Mouse (Mus musculus): ENCODE measurements around the gene Tfap2e. TPM values are rescaled to one million over a fixed set of nuclear protein-coding genes. Genes with fewer than 3 reads are reported as not detected.

Tfap2e gene
- total and polyA plus RNA-seq, 2 experiments from 2014 or later, result not detected

DNA sequence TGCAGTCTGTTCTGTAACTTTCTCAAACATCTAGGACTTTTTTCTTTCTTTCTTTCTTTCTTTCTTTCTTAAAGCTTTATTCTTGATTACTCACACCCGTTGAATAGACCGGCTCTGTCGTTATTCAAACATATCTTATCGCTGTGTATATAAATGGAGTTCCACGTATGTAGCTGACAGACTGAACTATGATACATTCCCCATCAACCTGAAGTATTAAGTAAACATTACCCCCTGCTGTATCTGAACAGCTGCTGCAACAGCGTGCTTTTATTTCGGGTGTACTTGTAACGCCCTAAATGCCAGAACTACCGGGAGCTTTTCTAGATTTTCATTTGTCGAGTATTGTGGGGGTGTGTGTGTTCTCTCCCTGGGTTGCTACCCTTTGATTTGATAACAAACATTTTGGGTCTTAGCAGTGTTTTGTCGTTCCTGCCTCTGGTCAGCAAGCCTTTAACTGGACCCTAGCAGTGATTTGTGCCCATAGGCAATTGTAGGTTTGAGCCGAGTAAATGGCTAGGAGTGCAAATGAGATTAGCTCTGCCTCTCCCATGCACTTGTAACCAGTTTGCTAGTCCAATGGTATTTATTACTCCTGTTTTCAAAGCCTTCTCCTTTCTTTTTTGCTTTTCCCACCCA lies 18.8 kb upstream of the Tfap2e start:
- Histone ChIP-seq H3K36me3 (replicated peaks; ENCODE audit: control insufficient read depth, insufficient read depth, low read length) (0 out of 2 replicates have a peak, but pooled peaks cover 12% of the 10 kb centered on the region), H3K9me3 (replicated peaks; ENCODE audit: control insufficient read depth, low read length) (no peaks in the 10 kb centered on the region), H3K4me2 (ENCODE audit: low read depth, low read length) (peak overlapping the region; percentile 90), H3K27ac (ENCODE audit: low read depth) (no peak overlapping the region), H3K4me1 (ENCODE audit: control insufficient read depth, insufficient read depth) (peaks cover 21% of the 10 kb centered on the region), H3K27me3 (ENCODE audit: control insufficient read depth, insufficient read depth, low read length) (no peaks in the 10 kb centered on the region), H3K9ac (replicated peaks; ENCODE audit: low read depth, low read length) (no peak overlapping the region), H3K4me3 (ENCODE audit: low read depth, low read length) (no peak overlapping the region)
- WGBS, result 44% methylated on average over 12 of the region's 12 CpGs
- DNase-seq (ENCODE audit: low spot score) (no peak), ATAC-seq (ENCODE audit: insufficient read depth, low read depth) (no peak)
- TF ChIP-seq EP300 (IDR thresholded peaks at IDR 0.05; ENCODE audit: low read depth), result no peak
- no peak for TF ChIP-seq CTCF (IDR thresholded peaks at IDR 0.05; ENCODE audit: low read depth)

DNA sequence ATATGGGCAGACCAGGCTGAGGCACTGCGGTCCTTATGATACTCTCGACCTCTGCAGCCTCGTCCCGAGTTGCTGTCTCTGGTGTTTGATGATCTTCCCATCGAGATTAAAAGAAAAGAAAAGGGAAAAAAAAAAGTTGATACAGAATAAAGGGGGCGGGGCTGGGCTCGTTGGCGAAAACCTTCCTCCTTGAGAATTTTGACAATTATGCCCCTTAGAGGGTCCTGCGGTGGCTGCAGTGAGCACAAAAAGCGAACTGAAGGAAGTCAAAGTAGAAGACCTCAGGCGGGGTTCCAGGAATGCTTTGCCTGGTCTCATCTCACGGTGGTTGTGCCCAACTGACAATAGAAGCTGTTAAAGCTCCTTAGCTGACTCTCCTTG lies 18.2 kb upstream of the Tfap2e start:
- ATAC-seq (ENCODE audit: insufficient read depth, low read depth), result no peak
- 2% methylated on average over 12 of the region's 12 CpGs for WGBS

DNA sequence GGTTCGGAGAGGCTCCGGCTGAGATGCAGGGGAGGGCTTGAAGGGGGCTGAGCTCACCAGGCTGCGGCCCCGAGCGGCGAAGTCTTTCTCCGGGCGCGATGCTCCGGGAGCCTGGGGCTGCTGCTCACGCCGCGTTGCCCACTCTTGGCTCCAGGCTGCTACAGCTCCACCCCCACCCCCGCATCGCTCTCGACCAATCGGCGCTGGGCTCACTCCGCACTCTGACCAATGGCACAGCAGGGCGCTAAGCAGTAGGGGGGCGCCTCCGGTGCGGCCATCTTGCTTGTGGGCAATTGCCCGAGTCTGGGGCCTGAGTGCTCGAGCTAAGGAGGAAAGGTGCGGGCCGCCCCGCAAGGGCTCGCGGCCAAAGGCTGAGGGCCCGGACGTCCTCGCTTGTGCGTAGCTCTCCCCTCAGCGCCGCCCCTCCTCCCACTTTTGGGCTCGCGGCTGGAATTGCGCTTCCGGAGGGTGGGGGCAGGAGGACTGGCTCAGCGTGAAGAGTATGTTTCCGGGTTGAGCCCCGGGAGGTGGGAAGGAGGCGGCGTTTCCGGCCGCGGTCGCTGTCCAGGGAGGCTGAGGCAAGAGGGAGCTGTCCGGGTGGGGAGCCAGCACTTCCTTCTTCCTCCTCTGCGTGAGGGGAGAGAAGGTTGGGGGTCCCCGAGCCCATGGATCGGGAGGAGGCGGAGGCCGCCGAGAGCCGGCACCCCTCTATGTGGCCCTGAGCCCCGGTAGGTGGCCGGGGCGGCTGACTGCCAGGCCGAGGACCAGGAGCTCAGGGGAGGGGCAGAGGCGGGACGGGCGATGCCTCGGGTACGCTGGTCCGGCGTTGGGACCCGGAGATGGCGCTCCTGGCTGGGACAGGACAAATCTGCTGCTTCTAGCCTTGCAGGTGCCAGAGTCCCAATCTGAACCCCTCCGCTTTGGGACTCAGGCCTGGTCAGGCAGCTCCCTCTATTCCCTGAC lies 17.5 kb upstream of the Tfap2e start, which contains the start of the genes Ncdn and AU040320:
Ncdn (minus strand) TSS at position 171 of the 963 bp plus-strand sequence.
AU040320 (plus strand) TSS at position 277 of the 963 bp plus-strand sequence.
- TF ChIP-seq CTCF (IDR thresholded peaks at IDR 0.05; ENCODE audit: low read depth), result no peak
- peak; percentile 94 for TF ChIP-seq EP300 (IDR thresholded peaks at IDR 0.05; ENCODE audit: low read depth)
- Histone ChIP-seq H3K9me3 (replicated peaks; ENCODE audit: control insufficient read depth, low read length) (no peaks in the 10 kb centered on the region), H3K27me3 (ENCODE audit: control insufficient read depth, insufficient read depth, low read length) (no peaks in the 10 kb centered on the region), H3K4me2 (ENCODE audit: low read depth, low read length) (peak within 1 kb of the TSS; percentile 90), H3K36me3 (replicated peaks; ENCODE audit: control insufficient read depth, insufficient read depth, low read length) (peaks cover 13% of the 10 kb centered on the region; the same call in 1 of the 2 replicates), H3K4me3 (ENCODE audit: low read depth, low read length) (peak within 1 kb of the TSS; percentile 95), H3K4me1 (ENCODE audit: control insufficient read depth, insufficient read depth) (peaks cover 24% of the 10 kb centered on the region), H3K9ac (replicated peaks; ENCODE audit: low read depth, low read length) (peak within 1 kb of the TSS; percentile 67), H3K27ac (ENCODE audit: low read depth) (peak within 1 kb of the TSS; percentile 87)
- ATAC-seq (ENCODE audit: insufficient read depth, low read depth) (peak; percentile 98), DNase-seq (ENCODE audit: low spot score) (peak; percentile 93)
- WGBS, result under 1% methylated on average over 63 of the region's 71 CpGs

More for the DNA sequence above, 18.2 kb upstream of the Tfap2e start:
- peaks cover 24% of the 10 kb centered on the region for H3K4me1 ChIP-seq (ENCODE audit: control insufficient read depth, insufficient read depth)
- TF ChIP-seq EP300 (IDR thresholded peaks at IDR 0.05; ENCODE audit: low read depth), result no peak
- TF ChIP-seq CTCF (IDR thresholded peaks at IDR 0.05; ENCODE audit: low read depth), result no peak
- H3K36me3 ChIP-seq (replicated peaks; ENCODE audit: control insufficient read depth, insufficient read depth, low read length), result peaks cover 12% of the 10 kb centered on the region; the same call in 1 of the 2 replicates
- peak overlapping the region; percentile 90 for H3K4me2 ChIP-seq (ENCODE audit: low read depth, low read length)
- peak overlapping the region; percentile 87 for H3K27ac ChIP-seq (ENCODE audit: low read depth)
- H3K9ac ChIP-seq (replicated peaks; ENCODE audit: low read depth, low read length), result peak overlapping the region; percentile 67
- no peaks in the 10 kb centered on the region for H3K9me3 ChIP-seq (replicated peaks; ENCODE audit: control insufficient read depth, low read length)
- H3K27me3 ChIP-seq (ENCODE audit: control insufficient read depth, insufficient read depth, low read length), result no peaks in the 10 kb centered on the region
- DNase-seq (ENCODE audit: low spot score), result no peak
- peak overlapping the region; percentile 95 for H3K4me3 ChIP-seq (ENCODE audit: low read depth, low read length)

DNA sequence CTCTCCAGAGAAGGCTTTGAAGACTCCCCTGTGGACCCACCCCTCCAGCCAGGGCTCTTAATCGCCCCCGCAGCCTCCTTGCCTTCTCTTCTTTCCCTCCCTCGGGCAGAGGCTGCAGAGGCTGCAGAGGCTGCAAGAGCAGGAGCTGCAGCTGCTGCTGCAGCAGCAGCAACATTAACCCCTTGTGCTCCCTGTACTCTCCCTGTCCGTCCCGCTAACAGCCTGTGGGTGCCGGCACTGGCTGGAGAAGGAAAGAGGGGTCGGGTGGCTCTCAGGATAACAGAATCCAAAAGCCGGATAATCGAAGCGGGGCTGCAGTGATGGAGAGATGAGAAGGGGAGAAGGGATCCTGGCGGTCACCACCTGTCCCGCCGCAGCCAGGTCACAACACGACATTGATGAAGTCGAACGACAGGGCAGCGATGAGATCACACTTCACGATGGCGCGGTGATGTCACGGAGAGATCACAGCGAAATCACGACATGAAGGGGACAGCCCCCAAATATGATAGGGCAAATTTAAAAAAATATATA lies 16.6 kb upstream of the Tfap2e start:
- TF ChIP-seq EP300 (IDR thresholded peaks at IDR 0.05; ENCODE audit: low read depth), result no peak
- TF ChIP-seq CTCF (IDR thresholded peaks at IDR 0.05; ENCODE audit: low read depth), result no peak
- peak overlapping the region; percentile 90 for H3K4me2 ChIP-seq (ENCODE audit: low read depth, low read length)
- under 1% methylated on average over 23 of the region's 23 CpGs for WGBS
- no peak for ATAC-seq (ENCODE audit: insufficient read depth, low read depth)
- peak overlapping the region; percentile 67 for H3K9ac ChIP-seq (replicated peaks; ENCODE audit: low read depth, low read length)
- no peaks in the 10 kb centered on the region for H3K27me3 ChIP-seq (ENCODE audit: control insufficient read depth, insufficient read depth, low read length)
- no peaks in the 10 kb centered on the region for H3K9me3 ChIP-seq (replicated peaks; ENCODE audit: control insufficient read depth, low read length)
- H3K27ac ChIP-seq (ENCODE audit: low read depth), result peak overlapping the region; percentile 87
- H3K4me1 ChIP-seq (ENCODE audit: control insufficient read depth, insufficient read depth), result peaks cover 24% of the 10 kb centered on the region
- peaks cover 11% of the 10 kb centered on the region; the same call in 1 of the 2 replicates for H3K36me3 ChIP-seq (replicated peaks; ENCODE audit: control insufficient read depth, insufficient read depth, low read length)
- DNase-seq (ENCODE audit: low spot score), result no peak
- peak overlapping the region; percentile 95 for H3K4me3 ChIP-seq (ENCODE audit: low read depth, low read length)

DNA sequence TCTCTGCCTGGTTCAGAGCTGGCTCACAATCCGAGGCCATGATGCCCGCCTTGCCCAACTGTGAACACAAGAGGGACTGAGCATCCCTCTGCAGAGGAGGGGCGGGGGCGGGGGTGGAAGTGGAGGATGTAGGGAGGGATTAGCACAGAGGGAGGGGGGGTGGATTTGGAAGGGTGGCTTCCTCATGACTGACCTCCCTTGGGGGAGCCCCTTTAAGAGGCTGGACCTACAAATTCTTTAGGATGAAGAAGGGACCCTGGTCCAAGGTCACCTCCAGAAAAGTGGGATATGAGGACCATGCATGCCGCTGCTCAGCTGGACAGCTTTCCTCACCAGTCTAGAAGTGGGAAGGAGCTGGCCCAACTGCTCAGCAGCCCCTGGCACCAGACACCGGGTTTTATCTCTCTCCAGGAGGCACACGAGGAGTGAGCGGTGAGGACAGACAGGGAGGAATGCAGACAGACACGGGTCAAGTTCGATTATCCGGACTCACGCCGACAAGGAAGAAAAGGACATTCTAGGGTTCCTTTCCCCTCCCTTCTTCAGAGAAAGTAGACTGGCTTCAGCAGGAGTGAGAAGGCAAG lies 16.1 kb upstream of the Tfap2e start:
- Histone ChIP-seq H3K4me1 (ENCODE audit: control insufficient read depth, insufficient read depth) (peaks cover 24% of the 10 kb centered on the region), H3K9me3 (replicated peaks; ENCODE audit: control insufficient read depth, low read length) (no peaks in the 10 kb centered on the region), H3K27ac (ENCODE audit: low read depth) (no peak overlapping the region)

More for the DNA sequence above, 16.1 kb upstream of the Tfap2e start:
- Histone ChIP-seq H3K4me2 (ENCODE audit: low read depth, low read length) (peak overlapping the region; percentile 90), H3K9ac (replicated peaks; ENCODE audit: low read depth, low read length) (peak overlapping the region; percentile 67), H3K36me3 (replicated peaks; ENCODE audit: control insufficient read depth, insufficient read depth, low read length) (peaks cover 11% of the 10 kb centered on the region; the same call in 1 of the 2 replicates), H3K27me3 (ENCODE audit: control insufficient read depth, insufficient read depth, low read length) (no peaks in the 10 kb centered on the region), H3K4me3 (ENCODE audit: low read depth, low read length) (peak overlapping the region; percentile 95)
- TF ChIP-seq EP300 (IDR thresholded peaks at IDR 0.05; ENCODE audit: low read depth) (no peak), CTCF (IDR thresholded peaks at IDR 0.05; ENCODE audit: low read depth) (no peak)
- no peak for DNase-seq (ENCODE audit: low spot score)
- ATAC-seq (ENCODE audit: insufficient read depth, low read depth), result no peak
- WGBS, result 7% methylated on average over 13 of the region's 13 CpGs

Measured in heart, postnatal 0 days (tissue).